Mouse (Mus musculus) urinary bladder, postnatal 36 days (tissue): ENCODE measurements around the gene Dntt.

Source experiments
- DNase-seq, 2 experiments: peaks; one replicate each; pipeline ENCODE4 v3.0.0; 2022; ENCODE audit warnings: low spot score in 2 of 2, mixed read lengths in 1 of 2

Gene Dntt

DNA sequence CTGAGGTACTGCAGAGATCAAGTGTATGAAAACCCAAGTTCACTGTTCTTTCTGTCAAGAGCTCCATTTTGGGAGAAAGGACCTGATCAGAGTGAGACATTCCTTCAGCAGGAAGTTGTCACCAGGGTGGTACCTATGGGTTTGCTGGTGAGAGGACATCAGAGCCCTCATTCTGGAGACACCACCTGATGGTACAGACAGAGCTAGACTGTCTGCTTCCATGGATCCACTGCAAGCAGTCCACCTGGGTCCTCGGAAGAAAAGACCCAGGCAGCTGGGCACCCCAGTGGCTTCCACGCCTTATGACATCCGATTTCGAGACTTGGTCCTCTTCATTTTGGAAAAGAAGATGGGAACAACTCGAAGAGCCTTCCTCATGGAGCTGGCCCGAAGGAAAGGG lies at the start of gene Dntt:
Gene Dntt (plus strand): TSS at position 57 of the 400 bp plus-strand sequence.
- no peak for DNase-seq

DNA sequence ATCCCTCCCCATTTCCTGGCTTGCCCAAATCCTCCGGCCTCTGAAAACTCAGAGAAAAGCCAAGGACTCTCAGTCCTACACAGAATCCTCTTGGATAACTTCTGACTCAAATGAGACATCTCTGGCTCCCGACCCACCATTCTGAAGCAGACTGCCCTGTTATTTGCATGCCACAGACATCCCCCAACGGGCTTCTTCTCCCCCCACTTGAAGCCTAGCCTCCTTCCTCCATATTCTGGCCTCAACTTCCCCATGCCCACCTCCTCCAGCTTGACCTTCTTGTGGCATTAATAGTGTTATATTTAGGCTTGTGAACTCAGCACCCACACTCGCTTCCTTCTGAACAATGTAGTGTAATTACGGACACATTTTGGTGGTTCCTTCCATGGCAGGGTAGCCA lies 48.4 kb upstream of the Dntt start:
- no peak for DNase-seq

DNA sequence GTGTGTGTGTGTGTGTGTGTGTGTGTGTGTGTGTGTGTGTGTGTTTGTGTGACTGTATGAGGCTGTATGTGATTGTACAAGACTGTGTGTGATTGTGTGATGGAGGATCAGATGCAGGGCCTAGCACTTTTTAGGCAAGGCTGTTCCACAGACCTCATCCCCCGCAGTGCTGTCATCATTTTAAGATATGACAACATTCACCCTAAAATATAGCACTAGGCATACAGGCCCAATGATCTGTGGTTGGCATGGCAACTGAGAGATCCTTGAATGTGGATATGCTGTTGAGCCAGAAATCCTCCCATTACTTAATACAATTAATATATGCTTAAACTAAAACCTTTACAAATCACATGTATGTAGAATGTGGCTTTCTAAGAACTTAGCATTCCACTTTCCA lies 44.5 kb upstream of the Dntt start:
- DNase-seq: no peak

DNA sequence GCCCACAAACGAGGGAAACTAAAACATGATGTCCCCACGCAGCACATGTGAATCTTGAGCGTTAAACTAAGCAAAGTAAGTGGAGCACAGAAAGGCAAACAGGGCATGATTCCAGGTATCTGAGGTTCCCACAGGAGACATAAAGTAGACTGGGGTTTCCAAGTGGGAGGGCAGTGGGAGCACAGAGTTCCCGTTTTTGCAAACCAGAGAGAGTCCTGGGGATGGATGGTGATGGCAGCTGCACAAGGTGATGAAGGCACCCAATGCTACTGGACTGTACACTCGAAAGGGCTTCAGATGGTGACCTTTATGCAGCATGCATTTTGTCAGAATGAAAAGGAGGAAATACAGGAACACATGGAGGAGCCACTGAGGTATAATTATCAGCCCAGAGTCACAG lies 40.2 kb upstream of the Dntt start:
- no peak for DNase-seq

DNA sequence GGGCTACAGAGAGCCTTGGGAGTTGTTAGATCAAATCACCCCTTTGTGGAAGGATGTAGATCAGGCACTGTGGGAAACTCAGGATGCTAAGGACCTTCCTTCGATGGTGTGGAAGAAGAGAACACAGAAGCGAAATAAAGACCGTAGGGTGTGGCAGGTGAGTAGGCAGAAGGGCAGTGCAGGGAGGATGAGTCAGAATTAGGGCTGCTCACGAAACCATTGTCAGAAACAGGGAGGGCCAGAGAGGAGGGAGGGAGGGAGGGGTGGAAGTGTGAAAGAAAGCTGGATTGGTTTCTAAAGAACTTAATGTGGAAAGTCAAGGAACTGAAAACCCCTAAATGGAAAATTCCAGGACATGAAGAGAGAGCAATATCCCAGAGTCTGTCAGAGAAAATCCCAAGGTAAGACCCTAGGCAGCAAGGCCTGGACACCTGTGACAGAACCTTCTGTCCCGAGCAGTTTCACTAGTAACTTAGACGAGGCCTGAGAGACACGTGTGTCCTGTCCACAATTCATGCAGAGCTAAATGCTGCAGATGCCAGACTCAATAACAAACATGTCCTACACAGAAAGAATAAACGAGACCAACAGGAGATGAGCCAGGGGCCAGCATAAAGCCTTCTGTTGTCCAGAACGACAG lies 39.0 kb upstream of the Dntt start:
- DNase-seq: no peak

DNA sequence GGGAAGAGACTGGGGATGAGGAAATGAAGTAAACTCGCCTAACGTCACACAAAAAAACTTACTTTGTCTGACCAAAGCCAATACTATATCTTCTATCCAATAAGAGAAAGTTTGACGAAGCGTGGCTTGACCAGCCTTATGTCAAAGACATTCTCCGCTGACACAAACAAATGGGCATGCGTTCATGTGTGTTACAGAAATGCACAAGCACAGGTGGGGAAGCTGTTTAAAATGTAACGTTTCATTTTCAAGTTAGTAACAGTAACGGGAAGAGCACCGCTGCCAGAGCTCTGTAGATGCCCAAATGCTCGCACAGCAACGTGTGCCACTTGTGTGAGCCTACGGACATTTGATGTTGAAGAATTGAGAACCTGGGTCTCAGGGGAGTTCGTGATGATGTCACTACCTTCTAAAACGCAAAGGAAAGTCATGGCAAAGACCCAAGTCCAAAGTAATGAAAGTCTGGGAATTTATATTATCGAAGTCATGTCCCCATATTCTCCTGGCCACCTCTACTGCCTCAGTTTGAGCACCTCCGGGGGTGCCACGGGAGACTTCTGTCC lies 38.2 kb upstream of the Dntt start:
- no peak for DNase-seq

DNA sequence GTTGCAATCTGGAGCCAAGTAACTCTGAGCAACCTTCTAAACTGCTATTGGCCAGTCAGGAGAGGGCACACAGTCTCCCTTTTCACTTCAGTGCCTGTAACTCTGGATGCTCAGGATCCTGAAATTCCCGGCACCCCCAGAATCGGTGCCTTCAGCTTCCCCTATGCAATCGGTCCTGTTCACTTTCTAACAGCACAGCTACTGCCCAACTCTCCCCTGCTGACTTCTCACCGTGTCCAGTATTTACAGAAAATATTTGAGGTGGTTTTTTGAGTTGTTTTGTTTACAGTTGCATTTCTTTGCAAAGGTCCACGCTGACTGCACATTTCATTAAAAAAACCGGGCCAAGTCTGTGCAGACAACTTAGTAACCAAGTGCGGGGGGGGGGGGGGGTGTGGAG lies 37.4 kb upstream of the Dntt start:
- DNase-seq: no peak

DNA sequence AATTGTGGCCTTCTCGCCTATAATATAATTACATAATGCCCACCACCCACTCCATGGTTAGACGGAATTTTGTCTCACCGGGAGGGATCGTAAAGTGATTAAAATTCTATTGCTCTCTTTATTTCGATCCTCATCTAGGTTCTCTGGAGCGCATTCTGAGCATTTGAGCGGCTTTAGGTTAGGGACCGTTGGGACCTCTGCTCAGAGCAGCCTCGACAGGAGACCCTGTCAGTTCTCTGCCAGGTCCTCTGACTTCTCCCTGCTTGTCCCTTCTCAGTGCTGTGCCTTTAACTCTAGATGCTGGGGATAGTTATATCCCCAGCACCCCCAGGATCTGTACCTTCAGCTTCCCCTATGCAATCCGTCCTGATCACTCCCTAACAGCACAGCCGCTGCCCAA lies 37.0 kb upstream of the Dntt start:
- no peak for DNase-seq

DNA sequence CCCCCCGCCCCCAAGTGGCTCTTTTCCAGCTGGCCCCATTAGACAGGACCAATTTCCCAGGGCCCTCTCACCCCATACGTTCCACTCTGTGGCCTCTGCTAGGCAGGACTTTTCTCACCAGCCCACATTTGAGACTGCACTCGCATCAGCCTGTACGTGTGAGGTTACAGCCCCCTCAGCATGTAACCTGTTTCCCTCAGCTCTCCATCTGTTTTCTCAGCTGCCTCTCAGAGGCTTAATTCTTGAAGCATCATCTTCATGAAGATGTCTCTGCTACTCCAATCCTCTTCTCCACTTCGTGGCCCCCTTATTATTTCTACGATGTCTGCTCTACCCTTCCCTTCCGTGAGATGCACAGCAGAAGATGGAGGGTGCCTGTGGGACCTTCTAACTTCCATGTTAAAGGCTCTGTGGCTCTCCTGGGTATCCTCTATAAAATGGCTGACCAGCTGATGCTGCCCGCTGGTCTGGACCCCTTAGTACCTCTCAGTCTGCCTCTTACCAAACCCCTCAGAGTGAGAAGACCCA lies 36.5 kb upstream of the Dntt start:
- no peak for DNase-seq

DNA sequence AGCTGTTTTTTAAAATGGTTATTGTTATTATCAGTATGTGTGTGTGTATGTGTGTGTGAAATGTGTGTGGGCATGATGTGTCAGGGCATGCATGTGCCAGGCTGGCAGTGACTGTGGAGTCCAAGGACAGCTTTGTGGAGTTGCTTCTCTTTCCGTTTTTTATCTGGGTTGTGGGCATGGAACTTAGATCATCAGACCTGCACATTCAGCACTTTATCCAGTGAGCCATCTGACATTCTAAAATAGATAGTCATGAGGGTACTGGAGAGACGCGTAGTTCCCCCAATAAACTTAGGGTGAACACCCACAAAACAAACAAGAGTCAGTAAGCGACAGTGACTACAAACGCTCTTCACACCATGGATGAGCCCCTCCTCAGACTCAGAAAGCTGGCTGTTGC lies 35.7 kb upstream of the Dntt start:
- no peak for DNase-seq

DNA sequence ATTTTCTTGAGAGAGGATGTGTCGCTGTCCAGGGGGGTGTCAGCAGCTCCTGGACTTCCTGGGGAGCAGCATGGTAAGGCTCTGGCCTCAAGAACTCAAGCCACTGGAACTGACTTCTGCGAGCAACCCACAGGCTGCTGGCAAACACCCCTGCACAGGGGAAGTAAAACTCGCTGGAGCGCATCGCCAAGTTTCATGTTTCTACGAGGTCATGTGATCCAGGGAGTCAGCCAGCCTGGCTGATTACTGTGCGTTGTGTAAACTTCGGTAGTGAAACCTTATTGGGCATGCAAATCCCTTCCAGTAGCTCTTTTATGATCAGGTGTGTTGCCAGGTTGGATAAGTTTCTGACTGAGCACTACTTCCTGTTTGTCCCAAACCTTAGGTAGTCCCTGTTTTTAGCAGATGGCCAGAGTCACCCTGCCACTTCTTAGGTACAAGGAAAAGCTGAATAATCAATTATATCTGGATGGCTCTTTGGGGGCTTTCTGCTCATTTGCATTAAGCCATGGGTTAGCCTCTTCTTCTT lies 35.0 kb upstream of the Dntt start, which contains the start of gene Blnk:
Gene Blnk (minus strand): TSS at position 479 of the 529 bp plus-strand sequence.
- DNase-seq: peak; percentile 48 to 79

DNA sequence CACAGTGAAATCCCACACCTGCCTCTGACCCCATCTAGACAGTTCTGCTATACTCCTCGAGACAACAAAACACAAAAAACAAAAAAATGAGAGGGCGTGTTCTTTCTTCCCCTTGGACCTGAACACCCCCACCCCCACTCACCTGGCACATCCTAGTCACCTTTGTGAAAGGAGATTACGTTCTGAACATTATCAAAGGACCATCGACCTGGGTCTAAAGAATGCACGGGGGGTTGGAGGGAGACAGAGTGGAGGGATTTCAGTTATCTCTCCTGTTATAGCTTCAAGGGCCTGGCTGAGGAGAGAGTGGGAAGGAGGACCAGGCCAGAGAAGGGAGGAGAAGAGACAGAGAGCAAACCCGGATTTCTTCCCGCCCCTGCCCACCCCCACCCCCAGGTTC lies 34.2 kb upstream of the Dntt start:
- no peak for DNase-seq

DNA sequence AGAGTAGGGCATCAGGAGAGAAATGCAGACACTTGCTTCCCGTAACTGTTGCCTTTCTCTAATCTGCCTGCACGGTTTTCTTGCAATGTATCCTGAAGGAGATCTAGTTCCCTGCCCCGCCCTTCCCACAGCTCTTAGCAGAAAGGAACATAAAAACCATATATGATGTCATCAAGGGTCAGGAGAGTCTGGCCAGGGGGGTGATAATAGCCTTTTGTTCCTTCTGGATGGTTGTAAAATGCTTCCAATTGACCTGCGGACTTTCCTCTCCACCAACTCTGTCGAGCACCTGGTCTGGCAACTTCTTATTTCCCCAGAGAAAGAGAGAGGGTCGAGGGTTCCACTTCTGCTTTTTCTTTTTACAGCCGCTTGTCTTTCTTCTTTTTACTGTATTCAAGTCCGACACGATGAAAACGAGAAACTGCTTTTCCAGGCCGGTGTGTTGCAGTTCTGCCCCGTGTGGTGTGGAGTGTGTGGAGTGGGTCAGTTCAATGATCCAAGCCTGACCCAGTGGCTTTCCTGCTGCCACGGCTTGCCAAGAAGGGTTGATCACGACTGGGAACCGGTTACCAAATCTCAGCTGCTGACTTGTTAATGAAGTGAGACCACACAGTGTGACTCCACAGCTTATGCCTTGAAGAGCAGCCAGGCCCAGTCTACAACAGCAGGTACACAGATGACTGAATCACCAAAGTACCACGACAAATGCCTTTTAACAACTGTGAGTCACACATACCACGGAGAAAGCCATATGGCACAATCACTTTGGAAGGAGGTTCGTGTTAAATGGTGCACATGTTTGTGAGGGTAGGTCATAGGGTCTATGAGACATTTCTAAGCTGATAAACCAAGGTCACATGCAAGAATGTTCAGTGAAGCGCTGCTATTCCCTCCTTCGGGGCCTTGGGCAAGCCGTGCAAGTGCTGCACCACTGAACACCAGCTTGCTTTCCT lies 33.4 kb upstream of the Dntt start:
- no peak for DNase-seq

DNA sequence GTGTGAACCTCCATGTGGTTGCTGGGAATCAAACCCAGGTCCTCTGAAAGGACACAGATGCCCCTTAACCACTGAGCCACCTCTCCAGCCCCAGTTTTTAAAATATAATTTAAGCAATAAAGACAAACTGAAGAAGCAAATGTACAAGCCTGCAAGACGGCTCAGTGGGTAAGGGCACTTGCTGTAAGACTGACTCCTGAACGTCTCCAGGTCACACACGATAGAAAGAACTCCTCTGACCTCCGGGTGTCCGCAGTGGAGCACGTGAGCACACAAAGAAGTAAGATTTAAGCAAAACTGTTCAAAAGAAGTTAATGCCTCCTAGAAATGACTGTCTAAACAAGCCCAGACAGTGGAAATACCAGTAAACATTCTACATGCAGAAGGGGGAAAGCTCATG lies 32.4 kb upstream of the Dntt start:
- no peak for DNase-seq

DNA sequence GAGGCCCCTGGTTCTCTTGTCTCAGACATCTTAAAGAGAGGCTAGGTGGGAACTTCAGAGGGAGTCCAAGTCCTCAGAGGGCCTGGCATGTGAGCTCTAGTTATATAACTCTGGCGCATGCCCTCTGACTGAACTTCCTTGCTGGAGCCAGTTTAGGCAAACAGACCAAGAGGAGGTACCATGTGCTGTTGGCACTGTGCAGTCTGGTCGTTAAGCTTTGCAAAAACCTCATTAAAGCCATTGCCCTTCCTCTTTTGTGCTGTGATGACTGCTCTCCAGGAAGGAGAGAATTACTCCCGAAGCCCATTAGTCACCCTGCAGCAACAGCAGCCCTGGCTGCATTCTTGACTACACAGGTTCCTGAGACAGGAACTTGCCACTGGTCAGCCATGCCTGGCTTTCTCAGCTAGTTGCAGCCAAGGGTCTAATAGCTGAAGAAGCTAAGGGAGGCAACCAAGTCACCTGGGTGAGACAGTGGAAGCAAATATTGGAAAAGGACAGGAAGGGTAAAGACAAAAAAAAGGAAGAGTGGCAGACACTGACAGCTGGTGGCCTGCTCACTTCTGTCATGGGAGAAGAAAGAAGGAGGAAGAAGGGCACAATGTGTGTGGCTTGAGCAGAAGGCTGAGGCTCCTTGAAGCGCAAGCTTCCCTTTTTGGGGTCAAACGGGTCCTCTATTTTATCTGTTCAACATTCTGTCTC lies 30.5 kb upstream of the Dntt start:
- peak in 1 of 2 experiments; percentile 38 for DNase-seq

DNA sequence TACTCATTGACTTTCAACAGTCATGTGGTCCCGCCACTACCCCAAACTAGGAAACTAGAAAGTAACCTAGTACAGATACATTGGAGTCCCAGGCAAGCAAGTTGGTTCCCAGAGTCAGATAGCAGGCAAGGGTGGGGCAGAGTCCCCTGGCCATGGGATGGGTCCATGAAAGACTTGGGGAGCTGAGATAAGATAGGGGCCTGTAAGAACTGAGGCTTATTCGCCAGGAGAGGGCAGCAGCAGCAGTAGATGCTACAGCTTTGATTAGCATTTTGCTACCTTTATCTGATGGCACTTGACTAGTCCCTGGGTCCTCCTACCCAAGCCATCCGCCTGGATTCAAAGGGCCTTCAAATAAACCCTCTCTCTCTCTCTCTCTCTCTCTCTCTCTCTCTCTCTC lies 29.5 kb upstream of the Dntt start:
- no peak for DNase-seq

DNA sequence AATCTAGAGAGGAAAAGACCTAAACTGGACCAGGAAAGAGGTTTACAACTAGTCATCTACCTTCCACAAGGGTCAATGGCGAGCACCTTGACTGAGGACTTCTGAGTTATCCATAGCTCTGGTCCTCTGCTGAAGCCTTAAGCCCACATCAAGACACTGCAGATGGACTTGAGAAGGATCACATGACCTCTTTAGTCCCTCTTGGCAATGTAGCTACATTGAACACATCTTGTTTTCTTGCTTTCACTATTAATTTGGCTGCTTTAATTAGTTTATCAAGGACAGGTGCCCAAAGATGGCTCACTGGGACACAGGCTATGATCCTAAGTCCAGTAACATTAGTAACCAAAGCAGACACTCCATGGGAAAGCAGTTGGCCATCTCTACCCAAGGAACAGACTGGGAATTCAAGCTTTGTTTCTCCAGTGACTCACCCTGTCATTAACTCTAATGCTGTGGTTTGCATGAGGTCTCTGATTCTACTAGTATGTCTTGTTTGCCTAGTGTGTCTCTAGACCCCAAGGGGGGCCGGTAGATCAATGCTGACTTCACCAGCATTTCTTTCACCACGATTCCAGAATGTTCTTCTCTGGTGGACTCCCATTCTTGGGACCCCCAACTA lies 25.3 kb upstream of the Dntt start:
- no peak for DNase-seq

DNA sequence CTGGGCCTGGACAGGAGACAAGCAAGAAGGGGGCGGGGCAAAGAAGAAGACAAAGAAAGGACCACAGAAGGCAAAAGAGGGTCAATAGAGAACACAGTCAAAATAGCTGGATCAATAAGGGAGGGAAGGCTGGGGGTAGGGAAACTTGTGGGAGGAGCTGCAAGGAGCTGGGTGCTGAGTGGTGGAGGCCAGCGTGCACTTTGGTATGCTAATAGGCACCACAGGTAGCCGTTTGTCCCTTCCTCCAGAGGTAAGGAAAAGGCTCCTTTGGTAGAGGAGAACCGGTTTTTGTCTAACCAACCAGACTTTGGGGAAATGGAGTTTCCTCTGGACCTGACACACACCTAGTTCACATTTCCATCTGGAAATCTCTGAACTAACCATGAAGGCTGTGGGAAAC lies 22.5 kb upstream of the Dntt start:
- no peak for DNase-seq

DNA sequence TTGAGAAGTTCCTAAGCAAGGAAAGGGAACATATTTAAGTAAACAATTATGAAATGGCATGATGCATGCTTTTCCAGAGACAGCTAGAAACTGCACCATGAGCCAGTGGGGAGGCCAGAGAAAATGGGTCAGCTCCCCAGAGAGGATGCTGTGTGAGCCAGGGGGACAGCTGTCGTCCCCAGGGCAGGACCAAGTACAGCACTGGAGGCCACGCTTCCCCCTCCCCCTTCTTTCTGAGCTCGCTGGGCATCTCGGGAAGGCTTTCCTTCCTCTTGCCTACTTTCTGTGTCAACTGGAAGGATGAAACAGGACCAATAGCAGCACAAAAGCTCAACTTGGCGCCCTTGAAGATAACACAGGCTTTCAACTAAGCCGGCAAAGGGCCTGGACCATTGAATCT lies 21.7 kb upstream of the Dntt start:
- DNase-seq: no peak

DNA sequence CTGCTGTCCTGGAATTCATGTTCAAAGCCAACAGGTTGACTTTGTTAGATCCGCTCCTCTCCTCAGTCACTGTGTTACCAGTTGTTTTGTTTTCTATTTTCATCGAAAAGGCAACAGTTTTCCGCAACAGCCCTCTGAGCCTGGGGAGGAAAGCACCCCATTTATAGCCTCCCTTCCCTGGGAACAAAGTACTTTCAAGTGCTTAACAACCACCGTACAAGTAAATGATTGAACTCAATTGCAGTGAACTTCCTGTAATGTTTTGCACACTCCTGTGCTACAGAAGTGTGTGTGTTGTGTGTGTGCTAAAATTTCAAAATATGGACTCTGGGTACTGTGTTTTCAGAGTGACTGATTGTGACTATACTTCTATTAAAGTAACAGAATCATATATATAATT lies 21.3 kb upstream of the Dntt start:
- DNase-seq: no peak

DNA sequence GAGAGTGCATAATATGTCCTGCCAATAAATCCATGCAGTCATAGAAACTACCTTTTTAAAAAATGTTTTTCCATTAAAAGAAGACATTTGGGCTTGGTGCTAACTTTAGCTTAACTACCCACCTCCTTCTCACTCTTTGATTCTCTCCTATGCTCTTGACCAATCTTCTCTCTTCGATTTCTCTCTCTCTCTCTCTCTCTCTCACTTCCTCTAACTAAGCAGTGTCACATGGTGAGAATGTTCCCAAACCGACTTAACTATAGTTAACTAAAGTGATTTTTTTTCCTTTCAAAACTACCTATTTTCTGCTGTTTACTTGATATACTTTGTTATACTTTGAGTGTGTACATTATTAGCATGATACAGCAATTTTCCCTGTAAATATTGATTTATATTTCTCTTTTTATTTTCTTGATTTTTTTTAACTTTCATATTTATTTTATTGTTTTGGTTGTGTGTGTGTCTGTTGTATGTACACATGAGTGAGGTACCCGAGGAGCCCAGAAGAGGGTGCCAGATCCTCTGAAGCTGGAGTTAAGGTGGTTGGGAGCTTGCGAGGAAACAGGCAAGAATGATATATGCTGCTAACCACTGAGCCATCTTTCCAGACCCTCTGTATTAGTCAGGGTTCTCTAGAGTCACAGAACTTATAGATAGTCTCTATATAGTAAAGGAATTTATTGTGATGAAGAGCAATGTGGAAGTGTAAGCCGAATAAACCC lies 20.2 kb upstream of the Dntt start:
- DNase-seq: no peak
